Mouse (Mus musculus): ENCODE data around the gene 6430548M08Rik. TPM values are rescaled to one million over a fixed set of nuclear protein-coding genes. Genes with fewer than 3 reads are reported as not detected.

Gene 6430548M08Rik
- polyA plus RNA-seq, 1 experiment = 8.4 TPM

DNA sequence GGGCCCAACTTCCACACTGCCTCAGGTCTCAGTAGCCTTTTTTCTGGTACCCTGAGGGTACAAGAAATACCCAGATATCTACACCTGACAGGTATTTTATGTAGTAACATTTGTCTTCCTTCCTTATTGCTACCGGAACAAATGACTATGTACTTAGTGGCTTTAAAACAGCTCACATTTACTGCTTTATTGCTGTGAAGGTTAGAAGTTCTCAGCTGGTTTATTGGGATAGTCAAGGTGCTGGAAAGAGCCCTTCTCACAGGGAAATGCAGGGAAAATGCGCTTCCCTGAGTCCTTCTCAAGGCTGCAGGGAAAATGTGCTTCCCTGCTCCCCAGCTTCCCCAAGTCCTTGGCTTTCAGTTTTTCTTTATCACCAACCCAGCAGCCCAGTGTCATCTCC, 25.0 kb downstream of the 6430548M08Rik start:
- 90% methylated on average over 2 of the region's 2 CpGs for WGBS
- TF ChIP-seq POLR2A (IDR thresholded peaks at IDR 0.05; ENCODE audit: low read depth, low read length) (no peak), CTCF (conservative IDR thresholded peaks at IDR 0.05; ENCODE audit: insufficient read depth, insufficient read length, low read depth, low read length) (no peak)
- Histone ChIP-seq H3K27ac (ENCODE audit: insufficient read depth, low read depth, low read length) (no peak overlapping the region), H3K36me3 (ENCODE audit: control insufficient read depth, insufficient read depth, low read length) (no peaks in the 10 kb centered on the region), H3K4me1 (ENCODE audit: control insufficient read depth, insufficient read depth, low read length) (no peaks in the 10 kb centered on the region), H3K27me3 (replicated peaks; ENCODE audit: control insufficient read depth, insufficient read depth, low read length) (no peaks in the 10 kb centered on the region), H3K4me3 (ENCODE audit: insufficient read depth, low read depth, low read length) (no peak overlapping the region)
- DNase-seq = no peak

GRCm38 (mm10) chr8:120140769-120141168, 26.8 kb downstream of the 6430548M08Rik start:
- no peak overlapping the region for H3K27ac ChIP-seq (ENCODE audit: insufficient read depth, low read depth, low read length)
- DNase-seq = no peak
- WGBS = 69% methylated on average over 3 of the region's 3 CpGs
- no peak overlapping the region for H3K4me3 ChIP-seq (ENCODE audit: insufficient read depth, low read depth, low read length)
- TF ChIP-seq POLR2A (IDR thresholded peaks at IDR 0.05; ENCODE audit: low read depth, low read length) = no peak
- TF ChIP-seq CTCF (conservative IDR thresholded peaks at IDR 0.05; ENCODE audit: insufficient read depth, insufficient read length, low read depth, low read length) = no peak
- no peaks in the 10 kb centered on the region for H3K4me1 ChIP-seq (ENCODE audit: control insufficient read depth, insufficient read depth, low read length)
- H3K36me3 ChIP-seq (ENCODE audit: control insufficient read depth, insufficient read depth, low read length) = no peaks in the 10 kb centered on the region
- H3K27me3 ChIP-seq (replicated peaks; ENCODE audit: control insufficient read depth, insufficient read depth, low read length) = no peaks in the 10 kb centered on the region

- H3K27me3 ChIP-seq (replicated peaks; ENCODE audit: control insufficient read depth, insufficient read depth, low read length) = no peaks in the 10 kb centered on the region
- H3K4me3 ChIP-seq (ENCODE audit: insufficient read depth, low read depth, low read length) = no peak overlapping the region
- TF ChIP-seq POLR2A (IDR thresholded peaks at IDR 0.05; ENCODE audit: low read depth, low read length) (no peak), CTCF (conservative IDR thresholded peaks at IDR 0.05; ENCODE audit: insufficient read depth, insufficient read length, low read depth, low read length) (no peak)
- no peak for DNase-seq
- no peaks in the 10 kb centered on the region for H3K4me1 ChIP-seq (ENCODE audit: control insufficient read depth, insufficient read depth, low read length)
- no peaks in the 10 kb centered on the region for H3K36me3 ChIP-seq (ENCODE audit: control insufficient read depth, insufficient read depth, low read length)
- H3K27ac ChIP-seq (ENCODE audit: insufficient read depth, low read depth, low read length) = no peak overlapping the region
- WGBS = 73% methylated on average over 15 of the region's 15 CpGs
Measured at GRCm38 (mm10) chr8:120143911-120144651, 30.1 kb downstream of the 6430548M08Rik start.

DNA sequence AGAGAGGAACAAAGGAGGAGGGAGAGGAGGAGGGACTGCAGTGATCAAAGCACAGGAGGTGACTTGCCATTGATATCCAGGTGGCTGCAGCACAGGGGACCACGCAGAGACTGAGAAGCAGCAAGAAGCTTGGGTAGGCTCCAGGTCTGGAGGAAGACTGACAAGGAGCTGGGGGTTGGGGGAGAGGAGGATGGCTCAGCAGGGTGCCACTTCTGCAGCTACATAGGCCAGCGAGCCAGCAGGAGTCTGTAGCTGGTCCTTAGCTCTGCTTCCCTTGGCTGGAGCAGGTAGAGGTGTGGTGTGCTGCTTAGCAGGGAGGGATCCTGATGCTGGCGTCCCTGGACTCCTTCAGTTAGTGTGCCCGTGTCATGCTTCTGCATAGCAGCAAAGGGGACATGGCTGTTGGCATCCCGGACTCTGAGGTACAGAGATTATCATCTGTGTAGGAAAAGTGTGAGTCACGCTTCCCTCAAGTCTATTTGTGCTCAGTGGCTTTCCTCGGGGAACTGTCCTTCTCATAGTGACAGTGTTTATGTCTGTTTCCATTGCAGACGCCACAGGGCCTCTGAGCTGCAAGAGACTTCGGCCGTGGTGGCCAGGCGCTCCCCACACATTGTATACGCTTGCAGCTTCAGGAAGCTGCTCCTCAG, 30.8 kb downstream of the 6430548M08Rik start:
- Histone ChIP-seq H3K4me1 (ENCODE audit: control insufficient read depth, insufficient read depth, low read length) (no peaks in the 10 kb centered on the region), H3K27ac (ENCODE audit: insufficient read depth, low read depth, low read length) (no peak overlapping the region), H3K27me3 (replicated peaks; ENCODE audit: control insufficient read depth, insufficient read depth, low read length) (no peaks in the 10 kb centered on the region), H3K4me3 (ENCODE audit: insufficient read depth, low read depth, low read length) (no peak overlapping the region), H3K36me3 (ENCODE audit: control insufficient read depth, insufficient read depth, low read length) (no peaks in the 10 kb centered on the region)
- WGBS = 61% methylated on average over 12 of the region's 12 CpGs
- no peak for TF ChIP-seq CTCF (conservative IDR thresholded peaks at IDR 0.05; ENCODE audit: insufficient read depth, insufficient read length, low read depth, low read length)
- no peak for TF ChIP-seq POLR2A (IDR thresholded peaks at IDR 0.05; ENCODE audit: low read depth, low read length)
- no peak for DNase-seq

DNA sequence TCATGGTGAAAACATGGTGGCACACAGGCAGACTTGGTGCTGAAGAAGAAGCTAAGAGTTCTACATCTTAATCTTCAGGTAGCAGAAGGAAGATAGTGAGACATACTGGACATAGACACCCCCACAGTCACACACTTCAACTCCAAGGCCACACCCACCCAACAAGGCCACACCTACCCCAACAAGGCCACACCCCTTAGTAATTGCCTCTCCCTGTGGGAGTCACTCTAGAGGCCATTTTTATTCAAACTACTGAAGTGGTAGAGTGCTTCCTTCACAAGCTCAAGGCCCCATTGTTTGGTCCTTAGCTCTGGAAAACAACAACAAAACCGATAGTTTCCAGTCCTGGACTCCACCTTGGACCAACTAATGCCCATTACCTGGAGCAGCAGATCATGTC, 32.1 kb downstream of the 6430548M08Rik start:
- no peak overlapping the region for H3K27ac ChIP-seq (ENCODE audit: insufficient read depth, low read depth, low read length)
- WGBS = 83% methylated on average over 1 of the region's 1 CpGs
- no peak overlapping the region for H3K4me3 ChIP-seq (ENCODE audit: insufficient read depth, low read depth, low read length)
- no peaks in the 10 kb centered on the region for H3K27me3 ChIP-seq (replicated peaks; ENCODE audit: control insufficient read depth, insufficient read depth, low read length)
- no peaks in the 10 kb centered on the region for H3K36me3 ChIP-seq (ENCODE audit: control insufficient read depth, insufficient read depth, low read length)
- H3K4me1 ChIP-seq (ENCODE audit: control insufficient read depth, insufficient read depth, low read length) = no peaks in the 10 kb centered on the region
- DNase-seq = no peak
- TF ChIP-seq CTCF (conservative IDR thresholded peaks at IDR 0.05; ENCODE audit: insufficient read depth, insufficient read length, low read depth, low read length) = no peak
- no peak for TF ChIP-seq POLR2A (IDR thresholded peaks at IDR 0.05; ENCODE audit: low read depth, low read length)

GRCm38 (mm10) chr8:120150028-120150427, 36.1 kb downstream of the 6430548M08Rik start:
- 74% methylated on average over 12 of the region's 12 CpGs for WGBS
- no peak for DNase-seq
- H3K27ac ChIP-seq (ENCODE audit: insufficient read depth, low read depth, low read length) = no peak overlapping the region
- no peak overlapping the region for H3K4me3 ChIP-seq (ENCODE audit: insufficient read depth, low read depth, low read length)
- no peaks in the 10 kb centered on the region for H3K4me1 ChIP-seq (ENCODE audit: control insufficient read depth, insufficient read depth, low read length)
- no peak for TF ChIP-seq CTCF (conservative IDR thresholded peaks at IDR 0.05; ENCODE audit: insufficient read depth, insufficient read length, low read depth, low read length)
- no peak for TF ChIP-seq POLR2A (IDR thresholded peaks at IDR 0.05; ENCODE audit: low read depth, low read length)
- H3K27me3 ChIP-seq (replicated peaks; ENCODE audit: control insufficient read depth, insufficient read depth, low read length) = no peaks in the 10 kb centered on the region
- no peaks in the 10 kb centered on the region for H3K36me3 ChIP-seq (ENCODE audit: control insufficient read depth, insufficient read depth, low read length)

DNA sequence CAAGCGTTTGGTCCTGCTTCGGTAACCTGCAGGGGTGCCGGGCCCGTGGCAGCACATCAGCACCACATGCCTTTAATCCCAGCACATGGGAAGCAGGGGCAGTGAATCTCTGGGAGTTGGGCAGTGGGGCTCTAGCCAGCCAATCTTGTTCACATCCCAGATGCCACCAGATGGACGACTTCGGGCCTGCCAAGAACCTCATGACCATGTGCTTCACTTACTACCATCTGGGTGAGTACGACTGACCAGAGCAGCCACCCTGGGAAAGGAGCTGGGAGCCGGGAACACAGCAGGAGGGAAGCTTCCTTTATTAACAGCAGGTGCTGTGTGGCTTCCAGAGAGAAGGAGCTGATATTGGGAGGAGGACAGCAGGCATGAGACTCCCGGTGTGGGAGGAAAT, 37.2 kb downstream of the 6430548M08Rik start:
- Histone ChIP-seq H3K27ac (ENCODE audit: insufficient read depth, low read depth, low read length) (no peak overlapping the region), H3K36me3 (ENCODE audit: control insufficient read depth, insufficient read depth, low read length) (no peaks in the 10 kb centered on the region), H3K4me3 (ENCODE audit: insufficient read depth, low read depth, low read length) (no peak overlapping the region), H3K4me1 (ENCODE audit: control insufficient read depth, insufficient read depth, low read length) (no peaks in the 10 kb centered on the region), H3K27me3 (replicated peaks; ENCODE audit: control insufficient read depth, insufficient read depth, low read length) (no peaks in the 10 kb centered on the region)
- DNase-seq = no peak
- 64% methylated on average over 9 of the region's 9 CpGs for WGBS
- TF ChIP-seq POLR2A (IDR thresholded peaks at IDR 0.05; ENCODE audit: low read depth, low read length) (no peak), CTCF (conservative IDR thresholded peaks at IDR 0.05; ENCODE audit: insufficient read depth, insufficient read length, low read depth, low read length) (no peak)
